Mouse (Mus musculus): ENCODE measurements around the gene Scml4.

Scml4 gene

GRCm38 (mm10) chr10:42991018-42991417 lies 130.8 kb downstream of the Scml4 start:
- DNase-seq (ENCODE audit: low read depth, low spot score), result no peak

- no peak for DNase-seq (ENCODE audit: low read depth, low spot score)
These were observed 134.2 kb downstream of the Scml4 start for GRCm38 (mm10) chr10:42994331-42994782.

- DNase-seq (ENCODE audit: low read depth, low spot score), result no peak
These were observed 135.3 kb downstream of the Scml4 start for GRCm38 (mm10) chr10:42995484-42995895.

GRCm38 (mm10) chr10:42997278-42997677 lies 137.1 kb downstream of the Scml4 start:
- no peak for DNase-seq (ENCODE audit: low read depth, low spot score)

- no peak for DNase-seq (ENCODE audit: low read depth, low spot score)
These were observed 139.2 kb downstream of the Scml4 start for GRCm38 (mm10) chr10:42999324-42999723.

- no peak for DNase-seq (ENCODE audit: low read depth, low spot score)
These were observed 141.3 kb downstream of the Scml4 start for GRCm38 (mm10) chr10:43001433-43001832.

GRCm38 (mm10) chr10:43002066-43002678 lies 142.0 kb downstream of the Scml4 start:
- no peak for DNase-seq (ENCODE audit: low read depth, low spot score)

GRCm38 (mm10) chr10:43002721-43003465 lies 142.7 kb downstream of the Scml4 start:
- no peak for DNase-seq (ENCODE audit: low read depth, low spot score)

- DNase-seq (ENCODE audit: low read depth, low spot score), result no peak
These were observed 143.2 kb downstream of the Scml4 start for GRCm38 (mm10) chr10:43003466-43003757.

- no peak for DNase-seq (ENCODE audit: low read depth, low spot score)
These were observed 144.1 kb downstream of the Scml4 start for GRCm38 (mm10) chr10:43004174-43004734.

GRCm38 (mm10) chr10:43005031-43005430 lies 144.9 kb downstream of the Scml4 start:
- DNase-seq (ENCODE audit: low read depth, low spot score), result no peak

GRCm38 (mm10) chr10:43005677-43006076 lies 145.5 kb downstream of the Scml4 start:
- no peak for DNase-seq (ENCODE audit: low read depth, low spot score)

- no peak for DNase-seq (ENCODE audit: low read depth, low spot score)
These were observed 146.4 kb downstream of the Scml4 start for GRCm38 (mm10) chr10:43006534-43006933.

GRCm38 (mm10) chr10:43008116-43008515 lies 147.9 kb downstream of the Scml4 start:
- no peak for DNase-seq (ENCODE audit: low read depth, low spot score)
